Mouse (Mus musculus) naive thymus-derived CD4-positive, alpha-beta T cell, adult 5 months (primary cell): Measurements from ENCODE around the gene 1700066M21Rik. TPM values are rescaled to one million over a fixed set of nuclear protein-coding genes. Genes with fewer than 3 reads are reported as not detected.

Experiments used
- polyA plus RNA-seq: library from polyadenylated mRNA; unstranded; fragments of 100-300 nt; shearing (Covaris generic); gene quantifications from one replicate; pipeline ENCODE4 v1.2.1, GENCODE M21; 2017

The 1700066M21Rik gene
- 5.4 TPM for polyA plus RNA-seq

DNA sequence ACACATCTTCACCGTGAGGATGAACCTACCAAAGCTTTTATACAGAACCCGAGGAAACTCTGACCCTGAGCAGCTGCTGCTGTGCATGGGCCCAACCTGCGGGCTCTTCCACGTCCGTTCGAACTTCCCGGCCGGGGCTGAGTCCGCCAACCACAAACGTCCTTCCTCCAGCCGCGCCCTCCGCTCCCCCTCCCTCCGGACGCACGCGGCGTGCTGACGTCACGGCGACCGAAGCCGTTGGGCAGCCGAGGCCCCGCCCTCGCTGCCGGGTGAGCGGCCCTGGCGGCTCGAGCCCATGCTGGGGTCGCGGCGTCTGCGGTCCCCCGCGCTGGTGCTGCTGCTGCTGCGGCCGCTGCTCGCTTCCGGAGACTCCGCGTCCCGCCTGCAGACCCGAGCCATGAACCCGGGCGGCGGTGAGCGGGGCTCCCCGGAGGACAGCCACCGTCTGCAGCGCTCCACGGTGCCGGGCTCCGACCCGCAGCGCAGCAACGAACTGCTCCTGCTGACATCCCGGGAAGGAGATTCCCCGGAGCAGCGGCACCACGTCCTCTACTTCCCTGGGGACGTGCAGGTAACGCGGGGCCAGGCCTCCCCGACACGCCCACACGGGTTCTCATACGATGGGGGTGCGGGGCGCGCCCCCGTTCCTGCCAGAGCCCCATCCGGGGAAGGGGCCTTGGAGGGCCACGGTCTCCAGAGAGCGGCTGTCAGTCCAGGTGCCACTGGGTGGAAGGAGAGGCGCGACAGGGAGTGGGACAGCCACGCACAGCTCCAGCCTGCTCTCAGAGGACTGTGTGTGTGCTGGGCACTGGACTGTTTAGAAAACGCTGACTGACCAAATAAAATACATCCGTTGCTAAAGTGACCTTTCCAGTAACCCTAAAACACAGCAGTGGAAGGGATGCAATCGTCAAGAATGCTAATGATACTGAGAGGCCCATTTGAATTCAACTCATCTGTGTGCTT is at the start of gene 1700066M21Rik:
Gene 1700066M21Rik, plus strand, starts transcription at position 245 of the 966 bp plus-strand sequence.

DNA sequence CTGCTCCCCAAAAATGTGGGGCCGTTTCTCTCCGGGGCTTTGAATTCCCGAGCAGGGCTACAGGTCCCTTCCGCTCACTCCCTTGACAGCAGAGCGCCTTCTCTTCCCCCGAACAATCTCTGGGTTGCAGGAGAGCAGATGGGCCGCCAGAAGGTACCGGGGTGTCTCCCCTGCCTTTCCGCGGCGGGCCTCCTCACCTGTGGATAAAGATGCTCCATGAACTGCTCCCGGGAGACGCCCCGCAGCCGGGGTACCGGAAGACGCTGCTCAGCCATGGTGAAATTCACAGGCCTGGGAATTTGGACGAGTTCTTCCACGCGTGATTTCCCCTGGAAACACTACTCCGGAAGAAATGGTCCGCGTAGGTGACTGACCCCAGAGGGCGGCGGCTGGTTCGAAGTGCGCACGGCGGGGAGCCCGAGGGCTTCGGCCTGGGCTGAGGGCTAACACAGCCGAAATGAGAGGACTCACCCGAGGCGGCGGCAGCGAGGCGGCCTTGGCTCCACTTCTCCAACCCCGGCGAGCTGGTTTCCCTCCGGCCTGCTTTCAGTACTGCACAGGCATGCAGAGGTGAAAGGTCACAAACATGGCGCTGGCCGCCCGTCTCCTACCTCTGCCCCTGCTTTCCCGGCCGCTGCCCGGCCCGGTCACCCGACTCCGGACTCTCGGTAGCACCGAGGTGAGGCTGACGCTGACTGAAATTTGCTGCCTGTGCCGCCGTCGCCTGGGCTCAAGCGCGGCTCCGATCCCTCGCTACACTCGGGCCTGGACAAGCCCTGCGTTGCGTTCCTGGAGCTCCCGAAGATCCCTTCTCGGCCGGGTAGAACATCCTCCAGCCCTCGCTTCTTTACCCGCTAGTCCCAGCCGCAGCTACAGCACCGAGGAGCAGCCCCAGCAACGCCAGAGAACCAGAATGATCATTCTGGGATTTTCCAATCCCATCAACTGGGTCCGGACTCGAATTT is 29.0 kb downstream of the 1700066M21Rik start, which contains the start of the genes Maip1 and Tyw5:
Gene Maip1, plus strand, starts transcription at position 142 of the 965 bp plus-strand sequence.
Gene Tyw5, minus strand, starts transcription at position 915 of the 965 bp plus-strand sequence.

Other genes starting within 250 kb of the 1700066M21Rik start
- 8.9 TPM for gene Maip1, start 28.7 kb downstream of the 1700066M21Rik start, polyA plus RNA-seq
- 23.8 TPM for gene Tyw5, start 29.5 kb downstream of the 1700066M21Rik start, polyA plus RNA-seq